Mouse (Mus musculus) stomach, embryonic 16.5 days (tissue): ENCODE results near the gene Ubxn10. TPM values are rescaled to one million over a fixed set of nuclear protein-coding genes. Genes with fewer than 3 reads are reported as not detected.
A peak's percentile ranks its signal among the peaks of the same experiment; 100 is the strongest.

Experiments
- ATAC-seq: fragments of 200-750 bp; cut with Nextera tagmentation; 2 replicates; pipeline ENCODE4 v1.8.0; 2017; ENCODE audit warnings: moderate number of reproducible peaks, moderate TSS enrichment; ENCODE audit not compliant: insufficient read depth, low FRiP score
- H3K27ac ChIP-seq: fragments of 300-500 bp; sonication (generic); 2 replicates; pipeline ENCODE4 v1.5.1; 2014; ENCODE audit warnings: low read length
- H3K27me3 ChIP-seq: fragments of 300-500 bp; sonication (generic); 2 replicates; pipeline ENCODE4 v1.6.1; 2014; ENCODE audit warnings: low read length, control low read depth, mixed read lengths; ENCODE audit not compliant: control insufficient read depth, insufficient read depth
- H3K36me3 ChIP-seq: fragments of 300-500 bp; sonication (generic); 2 replicates; pipeline ENCODE4 v1.6.1; 2014; ENCODE audit warnings: low read length; ENCODE audit not compliant: control insufficient read depth, insufficient read depth
- H3K4me1 ChIP-seq: fragments of 300-500 bp; sonication (generic); 2 replicates; pipeline ENCODE4 v1.6.1; 2014; ENCODE audit warnings: low read length, control low read depth, mixed read lengths; ENCODE audit not compliant: control insufficient read depth, insufficient read depth
- H3K4me2 ChIP-seq: fragments of 300-500 bp; sonication (generic); 2 replicates; pipeline ENCODE4 v1.6.1; 2014; ENCODE audit warnings: low read depth, low read length, mixed read lengths
- H3K4me3 ChIP-seq: fragments of 300-500 bp; sonication (generic); replicated peaks from 2 replicates; pipeline ENCODE4 v1.5.1; 2014; ENCODE audit warnings: mild to moderate bottlenecking, low read length
- H3K9ac ChIP-seq: fragments of 300-500 bp; sonication (generic); 2 replicates; pipeline ENCODE4 v1.6.1; 2014; ENCODE audit warnings: low read length
- H3K9me3 ChIP-seq: fragments of 300-500 bp; sonication (generic); replicated peaks from 2 replicates; pipeline ENCODE4 v1.6.1; 2016; ENCODE audit warnings: low read length, control low read depth; ENCODE audit not compliant: control insufficient read depth
- WGBS: fragments of 180-500 bp; shearing (Covaris S2); extraction: QIAGEN DNeasy Blood & Tissue Kit; methylation state at CpG from one replicate; pipeline ENCODE4 v1.1.7; 2014; 5-methylcytosine and 5-hydroxymethylcytosine counted together
- polyA plus RNA-seq: library from polyadenylated mRNA; unstranded; fragments of >200 nt; fragmentation: Nextera tagmentation; extraction: Ambion mirVana; gene quantifications from 2 replicates; pipeline ENCODE4 v1.2.1, GENCODE M21; 2015

Gene Ubxn10
- polyA plus RNA-seq, result 0.74 and 0.85 TPM in 2 replicates

DNA sequence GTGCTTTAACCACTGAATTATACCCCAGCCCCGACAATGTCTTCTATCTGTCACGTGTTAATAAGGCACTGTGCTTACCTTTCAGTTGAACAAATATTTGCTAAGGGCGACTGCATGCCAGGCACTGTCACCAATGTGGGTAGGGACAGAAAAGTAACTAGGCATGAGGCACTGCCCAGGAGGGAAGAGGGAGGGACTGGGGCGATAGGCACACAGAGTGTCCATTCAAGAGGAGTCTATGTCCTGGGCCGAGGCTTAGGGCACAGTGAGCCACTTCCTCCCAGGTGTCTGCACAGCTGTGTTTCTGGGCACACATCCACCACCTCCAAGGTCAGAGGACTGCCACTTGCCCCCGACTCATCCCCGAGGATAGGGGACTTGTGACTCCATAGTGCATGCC lies at the start of gene Ubxn10:
Ubxn10 (minus strand) TSS at position 137 of the 400 bp plus-strand sequence.
- peak within 1 kb of the TSS; percentile 76 for H3K27ac ChIP-seq
- no peaks in the 10 kb centered on the region for H3K27me3 ChIP-seq
- H3K4me3 ChIP-seq, result no peak within 1 kb of the TSS
- H3K4me1 ChIP-seq, result peaks cover 20% of the 10 kb centered on the region
- ATAC-seq, result peak; percentile 88
- peak within 1 kb of the TSS; percentile 29; the same call in 1 of the 2 replicates for H3K9ac ChIP-seq
- no peaks in the 10 kb centered on the region for H3K36me3 ChIP-seq
- no peaks in the 10 kb centered on the region for H3K9me3 ChIP-seq
- 38% methylated on average over 7 of the region's 7 CpGs for WGBS
- no peak within 1 kb of the TSS for H3K4me2 ChIP-seq

- ATAC-seq, result no peak
- 42% methylated on average over 4 of the region's 4 CpGs for WGBS
- Histone ChIP-seq H3K27me3 (no peaks in the 10 kb centered on the region), H3K27ac (no peak overlapping the region), H3K9me3 (no peaks in the 10 kb centered on the region), H3K9ac (no peak overlapping the region), H3K4me3 (no peak overlapping the region), H3K4me2 (no peak overlapping the region), H3K36me3 (no peaks in the 10 kb centered on the region), H3K4me1 (no peaks in the 10 kb centered on the region)
Observed at GRCm38 (mm10) chr4:138786141-138786540, 49.2 kb upstream of the Ubxn10 start.

- H3K27ac ChIP-seq, result no peak overlapping the region
Observed at GRCm38 (mm10) chr4:138785721-138786120, 48.8 kb upstream of the Ubxn10 start.

DNA sequence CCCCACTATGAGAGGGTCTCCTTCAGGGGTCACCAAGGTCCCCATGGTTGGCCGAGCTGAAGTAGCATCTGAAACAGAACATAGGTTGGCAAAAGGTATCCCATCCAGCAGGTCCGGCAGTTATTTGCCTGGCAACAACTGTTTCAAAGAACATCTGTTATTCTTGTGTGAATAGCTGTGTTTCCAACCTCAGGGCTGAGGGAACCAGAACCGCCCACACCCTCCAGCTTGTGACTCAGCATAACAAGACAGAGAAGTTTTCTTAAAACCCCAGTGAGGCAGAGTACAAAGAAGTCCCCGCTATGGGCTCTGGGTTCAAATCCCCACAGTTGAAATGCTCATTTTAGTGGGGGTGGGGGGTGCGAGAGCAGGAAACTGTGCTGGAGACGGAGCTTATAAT lies 45.1 kb upstream of the Ubxn10 start:
- Histone ChIP-seq H3K27ac (no peak overlapping the region), H3K27me3 (no peaks in the 10 kb centered on the region), H3K4me2 (no peak overlapping the region), H3K9ac (no peak overlapping the region), H3K9me3 (no peaks in the 10 kb centered on the region), H3K4me3 (no peak overlapping the region), H3K36me3 (no peaks in the 10 kb centered on the region), H3K4me1 (no peaks in the 10 kb centered on the region)
- ATAC-seq, result no peak
- WGBS, result 76% methylated on average over 6 of the region's 6 CpGs

More at GRCm38 (mm10) chr4:138785721-138786120, 48.8 kb upstream of the Ubxn10 start:
- Histone ChIP-seq H3K9ac (no peak overlapping the region), H3K9me3 (no peaks in the 10 kb centered on the region), H3K4me3 (no peak overlapping the region), H3K36me3 (no peaks in the 10 kb centered on the region), H3K27me3 (no peaks in the 10 kb centered on the region), H3K4me1 (no peaks in the 10 kb centered on the region), H3K4me2 (no peak overlapping the region)
- 59% methylated on average over 4 of the region's 4 CpGs for WGBS
- no peak for ATAC-seq

GRCm38 (mm10) chr4:138780300-138780699 lies 43.3 kb upstream of the Ubxn10 start:
- Histone ChIP-seq H3K9me3 (no peaks in the 10 kb centered on the region), H3K4me1 (no peaks in the 10 kb centered on the region), H3K27ac (no peak overlapping the region), H3K27me3 (no peaks in the 10 kb centered on the region), H3K4me3 (no peak overlapping the region), H3K36me3 (no peaks in the 10 kb centered on the region), H3K4me2 (no peak overlapping the region), H3K9ac (no peak overlapping the region)
- WGBS, result 78% methylated on average over 5 of the region's 5 CpGs
- no peak for ATAC-seq

DNA sequence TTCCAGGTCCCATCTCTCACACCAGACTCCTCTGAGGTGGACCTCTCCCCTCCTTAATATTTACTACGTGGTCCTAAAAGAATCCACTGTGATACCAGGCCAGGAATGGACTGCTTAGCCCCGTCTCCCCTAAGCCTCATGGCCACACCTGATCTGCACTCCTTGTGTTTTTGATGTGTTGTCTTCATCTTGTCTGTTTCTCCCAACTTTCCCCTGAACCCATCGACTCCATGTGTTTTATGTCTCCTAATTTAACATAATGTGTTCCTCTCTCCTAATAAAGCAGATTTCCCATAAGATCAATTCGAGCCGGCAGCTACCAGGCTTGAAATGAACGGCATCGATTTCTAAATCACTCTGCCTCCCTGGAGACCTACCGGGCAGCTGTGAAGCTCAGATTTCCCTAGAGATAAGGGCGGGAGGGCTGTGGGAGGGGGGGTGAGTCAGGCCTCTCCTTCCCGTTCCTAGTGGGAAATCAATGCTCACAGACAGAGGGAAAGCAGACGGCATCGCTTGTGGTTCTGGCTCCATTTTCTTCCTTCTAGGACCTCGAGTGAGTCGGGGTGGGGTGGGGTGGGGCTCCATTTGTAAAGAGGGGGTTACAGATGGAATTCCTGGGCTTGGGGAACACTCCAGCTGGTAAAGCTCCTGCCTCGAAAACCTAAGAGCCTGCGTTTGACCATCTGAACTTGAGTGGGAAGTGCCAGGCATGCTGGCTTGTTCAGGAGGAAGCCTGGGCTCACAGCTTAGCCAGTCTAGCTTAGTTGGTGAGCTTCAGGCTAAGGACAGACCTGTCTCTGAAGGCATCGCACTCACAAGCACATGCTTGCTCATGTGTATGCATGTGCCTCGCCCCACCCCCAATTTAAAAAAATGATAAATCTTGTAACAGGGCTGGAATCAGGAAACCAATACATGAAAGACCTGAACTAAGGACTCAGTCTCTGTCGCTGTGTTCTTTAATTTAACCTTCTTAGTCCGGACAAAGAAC lies 40.7 kb upstream of the Ubxn10 start:
- ATAC-seq, result no peak
- H3K9me3 ChIP-seq, result no peaks in the 10 kb centered on the region
- no peaks in the 10 kb centered on the region for H3K36me3 ChIP-seq
- no peak overlapping the region for H3K4me2 ChIP-seq
- WGBS, result 33% methylated on average over 20 of the region's 20 CpGs
- no peaks in the 10 kb centered on the region for H3K27me3 ChIP-seq
- 0 out of 2 replicates have a peak overlapping the region, but pooled peaks have one; percentile 36 for H3K9ac ChIP-seq
- H3K27ac ChIP-seq, result no peak overlapping the region
- H3K4me3 ChIP-seq, result no peak overlapping the region
- H3K4me1 ChIP-seq, result no peaks in the 10 kb centered on the region

DNA sequence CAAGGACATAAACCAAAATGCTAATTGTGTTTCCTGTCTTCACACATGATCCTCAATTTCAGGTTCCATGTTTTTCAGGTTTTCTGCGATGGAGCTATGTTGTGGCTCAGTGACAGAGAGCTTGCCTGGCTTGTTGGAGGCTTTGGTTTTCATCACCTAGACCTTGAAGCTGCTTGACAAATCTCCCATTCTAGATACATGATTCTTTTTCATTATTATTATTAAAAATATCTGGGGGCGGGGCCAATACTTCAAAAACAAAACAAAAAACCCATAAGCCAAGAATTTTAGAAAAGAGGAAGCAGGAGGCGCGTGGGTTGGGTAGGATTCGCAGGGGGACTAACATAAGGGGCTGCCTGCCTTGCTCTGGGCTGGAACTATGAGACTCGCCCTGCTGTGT lies 38.5 kb upstream of the Ubxn10 start, which contains the start of gene Pla2g2d:
Pla2g2d (plus strand) TSS at position 301 of the 400 bp plus-strand sequence.
- ATAC-seq, result no peak
- Histone ChIP-seq H3K4me3 (no peak within 1 kb of the TSS), H3K4me1 (peaks cover 2% of the 10 kb centered on the region; the same call in 1 of the 2 replicates), H3K27ac (no peak within 1 kb of the TSS), H3K36me3 (no peaks in the 10 kb centered on the region), H3K9ac (no peak within 1 kb of the TSS), H3K9me3 (no peaks in the 10 kb centered on the region), H3K27me3 (no peaks in the 10 kb centered on the region), H3K4me2 (no peak within 1 kb of the TSS)
- WGBS, result 78% methylated on average over 6 of the region's 6 CpGs

DNA sequence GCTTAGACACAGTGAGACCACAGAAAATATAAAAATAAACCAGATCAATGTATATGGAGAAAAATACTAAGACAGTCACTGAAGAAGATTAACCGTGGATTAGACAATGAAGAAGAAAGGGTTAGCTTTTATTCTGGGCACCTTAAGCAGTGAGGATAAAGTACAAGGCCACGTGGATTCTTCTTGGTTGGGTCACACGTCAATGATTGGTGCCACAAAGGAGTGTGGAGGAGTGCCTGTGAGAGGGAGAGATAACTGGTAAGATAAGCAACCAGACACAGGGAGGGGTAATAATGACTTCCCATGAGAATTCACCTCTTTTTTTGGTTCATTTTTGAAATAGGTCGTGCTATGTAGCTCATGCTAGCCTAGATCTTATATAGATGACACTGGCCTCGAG lies 35.4 kb upstream of the Ubxn10 start:
- H3K4me3 ChIP-seq, result no peak overlapping the region
- no peaks in the 10 kb centered on the region for H3K27me3 ChIP-seq
- H3K36me3 ChIP-seq, result no peaks in the 10 kb centered on the region
- 70% methylated on average over 5 of the region's 5 CpGs for WGBS
- H3K4me2 ChIP-seq, result no peak overlapping the region
- H3K9ac ChIP-seq, result no peak overlapping the region
- peaks cover 2% of the 10 kb centered on the region; the same call in 1 of the 2 replicates for H3K4me1 ChIP-seq
- no peak for ATAC-seq
- H3K9me3 ChIP-seq, result no peaks in the 10 kb centered on the region
- no peak overlapping the region for H3K27ac ChIP-seq

DNA sequence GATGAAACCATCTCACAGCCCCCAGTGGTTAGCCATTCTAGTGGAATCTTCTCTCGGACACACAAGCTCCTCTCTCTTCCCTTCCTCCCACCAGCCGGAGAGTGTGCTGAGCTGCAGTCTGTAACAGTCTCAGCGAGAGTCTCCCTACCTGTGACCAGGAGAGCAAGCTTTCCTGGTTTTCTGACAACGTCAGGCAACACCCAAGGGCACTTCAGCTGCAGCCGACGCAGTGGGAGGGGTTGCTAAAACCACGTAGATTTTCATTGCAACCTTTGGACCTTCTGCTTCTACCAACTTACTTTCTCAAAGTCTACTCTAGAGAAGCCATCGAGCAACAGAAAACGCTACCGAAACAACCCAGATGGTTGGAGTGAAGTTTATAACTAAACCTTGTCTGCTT lies 35.0 kb upstream of the Ubxn10 start:
- no peaks in the 10 kb centered on the region for H3K9me3 ChIP-seq
- H3K9ac ChIP-seq, result no peak overlapping the region
- peak; percentile 83 for ATAC-seq
- peaks cover 2% of the 10 kb centered on the region; the same call in 1 of the 2 replicates for H3K4me1 ChIP-seq
- H3K36me3 ChIP-seq, result no peaks in the 10 kb centered on the region
- H3K27me3 ChIP-seq, result no peaks in the 10 kb centered on the region
- no peak overlapping the region for H3K4me3 ChIP-seq
- H3K27ac ChIP-seq, result peak overlapping the region; percentile 25; the same call in 1 of the 2 replicates
- peak overlapping the region; percentile 1; the same call in 1 of the 2 replicates for H3K4me2 ChIP-seq
- 57% methylated on average over 10 of the region's 10 CpGs for WGBS
